Mouse (Mus musculus) ES-Bruce4 (cell line): ENCODE measurements around the gene Slc8a1.

Experiments used
- CTCF ChIP-seq: IDR thresholded peaks from one replicate; pipeline ENCODE4 v1.8.1; 2011; ENCODE audit warnings: low read depth, low read length
- EP300 ChIP-seq: IDR thresholded peaks from 2 replicates; pipeline ENCODE4 v1.6.1; 2011; ENCODE audit warnings: low read depth, low read length; ENCODE audit not compliant: insufficient read depth
- POLR2A ChIP-seq: IDR thresholded peaks from one replicate; pipeline ENCODE4 v1.8.1; 2011; ENCODE audit warnings: low read length; ENCODE audit not compliant: insufficient read depth

DNA sequence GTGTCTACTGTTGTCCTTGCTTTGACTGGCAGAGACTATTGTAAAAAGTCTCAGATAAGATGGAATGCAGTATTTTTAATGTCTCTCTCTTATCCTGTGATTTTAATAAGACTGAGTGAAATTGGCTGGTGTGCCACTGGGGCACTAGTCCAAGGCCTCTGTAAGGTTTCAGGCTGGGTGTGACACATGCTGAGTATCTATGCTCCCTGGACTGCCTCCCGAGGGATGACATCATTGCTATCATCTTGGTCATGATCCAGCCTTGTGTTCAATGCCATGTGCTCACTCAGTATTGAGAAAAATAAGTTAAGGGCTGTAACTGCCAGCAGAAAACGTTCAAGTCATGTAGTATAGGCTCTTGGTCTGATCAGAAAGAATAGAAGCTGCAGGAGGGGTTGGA, 335.5 kb downstream of the Slc8a1 start:
- no peak for TF ChIP-seq CTCF
- TF ChIP-seq POLR2A = no peak
- no peak for TF ChIP-seq EP300
